Mouse (Mus musculus): ENCODE results near the gene Nup54. TPM values are rescaled to one million over a fixed set of nuclear protein-coding genes. Genes with fewer than 3 reads are reported as not detected.

The Nup54 gene
- polyA plus RNA-seq (2012; rRNA removed) (14.5 and 20.7 TPM in 2 replicates), polyA plus RNA-seq (2014; fragmentation: Nextera tagmentation; extraction: Ambion mirVana) (26.6 and 31.9 TPM in 2 replicates)

- peak within 1 kb of the TSS; percentile 94 for H3K4me2 ChIP-seq (ENCODE audit: low read depth)
- TF ChIP-seq CTCF (IDR thresholded peaks at IDR 0.05; ENCODE audit: low read depth) (no peak), EP300 (IDR thresholded peaks at IDR 0.05; ENCODE audit: low read depth) (no peak; the same call in 1 of the 2 replicates)
- peak within 1 kb of the TSS; percentile 90 to 93 for H3K4me3 ChIP-seq (ENCODE audit: insufficient read depth in 1 of 2, low read depth in 2 of 2, low read length in 2 of 2)
- under 1% methylated on average over 34 of the region's 34 CpGs for WGBS (ENCODE audit: insufficient replicate concordance)
- peaks cover 10 to 16% of the 10 kb centered on the region in 2 experiments for H3K4me1 ChIP-seq (replicated peaks; ENCODE audit: control insufficient read depth in 2 of 2, insufficient read depth in 2 of 2, low read length in 1 of 2)
- DNase-seq (ENCODE audit: low read depth in 3 of 3, low spot score in 3 of 3) (peak; percentile 93 to 94 (median 94)), ATAC-seq (ENCODE audit: insufficient read depth) (peak; percentile 98)
- H3K27me3 ChIP-seq (ENCODE audit: control insufficient read depth, insufficient read depth, low read length) = no peaks in the 10 kb centered on the region
- H3K27ac ChIP-seq = peak within 1 kb of the TSS; percentile 58
- H3K9ac ChIP-seq (replicated peaks) = peak within 1 kb of the TSS; percentile 89
- no peaks in the 10 kb centered on the region; the same call in 1 of the 2 replicates for H3K36me3 ChIP-seq (replicated peaks; ENCODE audit: control insufficient read depth, insufficient read depth, low read depth)
- H3K9me3 ChIP-seq (ENCODE audit: control insufficient read depth, low read length) = no peaks in the 10 kb centered on the region
These were observed at the start of gene Nup54 for GRCm38 (mm10) chr5:92435025-92435584. Nup54 (minus strand) TSS chr5:92435219.

GRCm38 (mm10) chr5:92472863-92473262, 37.8 kb upstream of the Nup54 start:
- no peak for ATAC-seq (ENCODE audit: insufficient read depth)
- H3K4me2 ChIP-seq (ENCODE audit: low read depth) = no peak overlapping the region
- H3K9ac ChIP-seq (replicated peaks) = no peak overlapping the region

GRCm38 (mm10) chr5:92471531-92471930, 36.5 kb upstream of the Nup54 start:
- Histone ChIP-seq H3K9me3 (ENCODE audit: control insufficient read depth, low read length) (no peaks in the 10 kb centered on the region), H3K4me2 (ENCODE audit: low read depth) (no peak overlapping the region), H3K27ac (no peak overlapping the region), H3K4me3 (ENCODE audit: insufficient read depth in 1 of 2, low read depth in 2 of 2, low read length in 2 of 2) (no peak overlapping the region), H3K9ac (replicated peaks) (no peak overlapping the region), H3K36me3 (replicated peaks; ENCODE audit: control insufficient read depth, insufficient read depth, low read depth) (no peaks in the 10 kb centered on the region), H3K27me3 (ENCODE audit: control insufficient read depth, insufficient read depth, low read length) (no peaks in the 10 kb centered on the region), H3K4me1 (replicated peaks; ENCODE audit: control insufficient read depth in 2 of 2, insufficient read depth in 2 of 2, low read length in 1 of 2) (peaks cover 0 to 5% of the 10 kb centered on the region in 2 experiments; a peak in 2 of 4 replicates)
- TF ChIP-seq CTCF (IDR thresholded peaks at IDR 0.05; ENCODE audit: low read depth) = no peak
- no peak for TF ChIP-seq EP300 (IDR thresholded peaks at IDR 0.05; ENCODE audit: low read depth)
- no peak for DNase-seq (ENCODE audit: low read depth in 3 of 3, low spot score in 3 of 3)
- no peak for ATAC-seq (ENCODE audit: insufficient read depth)
- 78% methylated on average over 4 of the region's 4 CpGs for WGBS (ENCODE audit: insufficient replicate concordance)

More at GRCm38 (mm10) chr5:92472863-92473262, 37.8 kb upstream of the Nup54 start:
- Histone ChIP-seq H3K9me3 (ENCODE audit: control insufficient read depth, low read length) (no peaks in the 10 kb centered on the region), H3K36me3 (replicated peaks; ENCODE audit: control insufficient read depth, insufficient read depth, low read depth) (no peaks in the 10 kb centered on the region), H3K27me3 (ENCODE audit: control insufficient read depth, insufficient read depth, low read length) (no peaks in the 10 kb centered on the region), H3K4me1 (replicated peaks; ENCODE audit: control insufficient read depth in 2 of 2, insufficient read depth in 2 of 2, low read length in 1 of 2) (no peaks in the 10 kb centered on the region), H3K4me3 (ENCODE audit: insufficient read depth in 1 of 2, low read depth in 2 of 2, low read length in 2 of 2) (no peak overlapping the region), H3K27ac (no peak overlapping the region)
- DNase-seq (ENCODE audit: low read depth in 3 of 3, low spot score in 3 of 3) = no peak
- 61% methylated on average over 5 of the region's 5 CpGs for WGBS (ENCODE audit: insufficient replicate concordance)
- no peak for TF ChIP-seq EP300 (IDR thresholded peaks at IDR 0.05; ENCODE audit: low read depth)
- TF ChIP-seq CTCF (IDR thresholded peaks at IDR 0.05; ENCODE audit: low read depth) = no peak

- no peaks in the 10 kb centered on the region for H3K27me3 ChIP-seq (ENCODE audit: control insufficient read depth, insufficient read depth, low read length)
- H3K4me2 ChIP-seq (ENCODE audit: low read depth) = no peak overlapping the region
- H3K27ac ChIP-seq = no peak overlapping the region
- no peaks in the 10 kb centered on the region for H3K36me3 ChIP-seq (replicated peaks; ENCODE audit: control insufficient read depth, insufficient read depth, low read depth)
- H3K4me1 ChIP-seq (replicated peaks; ENCODE audit: control insufficient read depth in 2 of 2, insufficient read depth in 2 of 2, low read length in 1 of 2) = peaks cover 0 to 5% of the 10 kb centered on the region in 2 experiments; a peak in 2 of 4 replicates
- H3K4me3 ChIP-seq (ENCODE audit: insufficient read depth in 1 of 2, low read depth in 2 of 2, low read length in 2 of 2) = no peak overlapping the region
- no peak for DNase-seq (ENCODE audit: low read depth in 3 of 3, low spot score in 3 of 3)
- no peak overlapping the region for H3K9ac ChIP-seq (replicated peaks)
- no peak for TF ChIP-seq CTCF (IDR thresholded peaks at IDR 0.05; ENCODE audit: low read depth)
- no peak for TF ChIP-seq EP300 (IDR thresholded peaks at IDR 0.05; ENCODE audit: low read depth)
- WGBS (ENCODE audit: insufficient replicate concordance) = 79% methylated on average over 18 of the region's 18 CpGs
- no peak for ATAC-seq (ENCODE audit: insufficient read depth)
- no peaks in the 10 kb centered on the region for H3K9me3 ChIP-seq (ENCODE audit: control insufficient read depth, low read length)
These were observed 34.4 kb upstream of the Nup54 start for GRCm38 (mm10) chr5:92469201-92470130.

GRCm38 (mm10) chr5:92468234-92468633, 33.2 kb upstream of the Nup54 start:
- ATAC-seq (ENCODE audit: insufficient read depth) = no peak
- no peak for DNase-seq (ENCODE audit: low read depth in 3 of 3, low spot score in 3 of 3)

More at GRCm38 (mm10) chr5:92468234-92468633, 33.2 kb upstream of the Nup54 start:
- H3K9ac ChIP-seq (replicated peaks) = no peak overlapping the region
- no peaks in the 10 kb centered on the region for H3K36me3 ChIP-seq (replicated peaks; ENCODE audit: control insufficient read depth, insufficient read depth, low read depth)
- no peak overlapping the region for H3K4me3 ChIP-seq (ENCODE audit: insufficient read depth in 1 of 2, low read depth in 2 of 2, low read length in 2 of 2)
- no peak overlapping the region for H3K4me2 ChIP-seq (ENCODE audit: low read depth)
- no peak for TF ChIP-seq CTCF (IDR thresholded peaks at IDR 0.05; ENCODE audit: low read depth)
- TF ChIP-seq EP300 (IDR thresholded peaks at IDR 0.05; ENCODE audit: low read depth) = no peak
- no peaks in the 10 kb centered on the region for H3K27me3 ChIP-seq (ENCODE audit: control insufficient read depth, insufficient read depth, low read length)
- H3K4me1 ChIP-seq (replicated peaks; ENCODE audit: control insufficient read depth in 2 of 2, insufficient read depth in 2 of 2, low read length in 1 of 2) = peaks cover 0 to 5% of the 10 kb centered on the region in 2 experiments; a peak in 2 of 4 replicates
- 86% methylated on average over 6 of the region's 6 CpGs for WGBS (ENCODE audit: insufficient replicate concordance)
- no peaks in the 10 kb centered on the region for H3K9me3 ChIP-seq (ENCODE audit: control insufficient read depth, low read length)
- H3K27ac ChIP-seq = no peak overlapping the region
